8 mouse cellular contexts compared by ENCODE assay signal in the genomic region with DNA sequence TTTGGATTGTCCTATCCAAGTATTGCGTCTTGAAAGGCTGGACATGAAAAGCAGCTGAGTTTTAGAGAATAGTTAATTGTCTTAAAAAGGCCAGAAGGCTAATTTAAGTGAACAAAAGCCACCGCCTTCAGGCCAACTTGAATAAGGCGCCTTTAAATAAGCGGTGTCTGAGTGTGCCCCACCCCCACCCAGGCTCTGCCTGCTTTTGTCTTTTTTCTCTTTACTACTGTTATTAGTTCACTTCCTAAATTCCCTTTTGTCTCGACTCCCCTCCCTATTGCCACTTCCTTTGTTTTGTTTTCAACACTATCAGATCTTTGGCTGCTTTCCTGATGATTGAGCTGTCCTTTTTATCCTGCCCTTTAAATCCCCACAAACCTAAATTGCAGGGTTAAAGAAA. TPM values are rescaled to one million over a fixed set of nuclear protein-coding genes. Genes with fewer than 3 reads are reported as not detected.
DNase-seq lines count a peak whose midpoint lies in the region; ATAC-seq lines count a peak whose summit lies in the region.

No protein-coding gene starts in this region.

- WGBS in embryonic facial prominence, embryonic 12.5 days: 4% methylated on average over 5 of the region's 5 CpGs
- 3% methylated on average over 5 of the region's 5 CpGs for WGBS in heart, embryonic 13.5 days
- WGBS in kidney, embryonic 14.5 days: under 1% methylated on average over 5 of the region's 5 CpGs
- WGBS in lung, embryonic 15.5 days: 5% methylated on average over 5 of the region's 5 CpGs
- 0% methylated on average over 5 of the region's 5 CpGs for WGBS in neural tube, embryonic 15.5 days

- H3K4me3 ChIP-seq in embryonic facial prominence, embryonic 12.5 days: peak overlapping the region; percentile 48
- H3K4me3 ChIP-seq in heart, embryonic 13.5 days: peak overlapping the region; percentile 64
- peak overlapping the region; percentile 50 for H3K4me3 ChIP-seq in kidney, embryonic 14.5 days (ENCODE audit: low read length)
- peak overlapping the region; percentile 64 for H3K4me3 ChIP-seq in lung, embryonic 15.5 days
- peak overlapping the region; percentile 50 for H3K4me3 ChIP-seq in neural tube, embryonic 15.5 days (replicated peaks)

- H3K4me2 ChIP-seq in embryonic facial prominence, embryonic 12.5 days (replicated peaks): peak overlapping the region; percentile 63
- H3K4me2 ChIP-seq in heart, embryonic 13.5 days: peak overlapping the region; percentile 74
- peak overlapping the region; percentile 51 for H3K4me2 ChIP-seq in kidney, embryonic 14.5 days (replicated peaks; ENCODE audit: low read depth, low read length)
- H3K4me2 ChIP-seq in lung, embryonic 15.5 days: peak overlapping the region; percentile 70
- peak overlapping the region; percentile 66 for H3K4me2 ChIP-seq in neural tube, embryonic 15.5 days

- no peaks in the 10 kb centered on the region for H3K9me3 ChIP-seq in embryonic facial prominence, embryonic 12.5 days
- H3K9me3 ChIP-seq in heart, embryonic 13.5 days: no peaks in the 10 kb centered on the region
- H3K9me3 ChIP-seq in kidney, embryonic 14.5 days (ENCODE audit: control insufficient read depth, low read length): no peaks in the 10 kb centered on the region
- H3K9me3 ChIP-seq in lung, embryonic 15.5 days: no peaks in the 10 kb centered on the region
- no peaks in the 10 kb centered on the region for H3K9me3 ChIP-seq in neural tube, embryonic 15.5 days (replicated peaks)

- H3K4me1 ChIP-seq in embryonic facial prominence, embryonic 12.5 days: 0 out of 2 replicates have a peak, but pooled peaks cover 3% of the 10 kb centered on the region
- H3K4me1 ChIP-seq in heart, embryonic 13.5 days: peaks cover 31% of the 10 kb centered on the region
- H3K4me1 ChIP-seq in kidney, embryonic 14.5 days (ENCODE audit: control insufficient read depth, insufficient read depth, low read length): no peaks in the 10 kb centered on the region
- peaks cover 25% of the 10 kb centered on the region for H3K4me1 ChIP-seq in lung, embryonic 15.5 days
- H3K4me1 ChIP-seq in neural tube, embryonic 15.5 days: peaks cover 14% of the 10 kb centered on the region

- no peaks in the 10 kb centered on the region for H3K27me3 ChIP-seq in embryonic facial prominence, embryonic 12.5 days
- H3K27me3 ChIP-seq in heart, embryonic 13.5 days (replicated peaks): no peaks in the 10 kb centered on the region
- no peaks in the 10 kb centered on the region for H3K27me3 ChIP-seq in kidney, embryonic 14.5 days (ENCODE audit: control insufficient read depth, insufficient read depth, low read length)
- no peaks in the 10 kb centered on the region for H3K27me3 ChIP-seq in lung, embryonic 15.5 days
- no peaks in the 10 kb centered on the region for H3K27me3 ChIP-seq in neural tube, embryonic 15.5 days (replicated peaks)

- H3K27ac ChIP-seq in embryonic facial prominence, embryonic 12.5 days: peak overlapping the region; percentile 92
- H3K27ac ChIP-seq in heart, embryonic 13.5 days (replicated peaks): peak overlapping the region; percentile 99
- peak overlapping the region; percentile 97 for H3K27ac ChIP-seq in kidney, embryonic 14.5 days (ENCODE audit: low read depth, low read length)
- peak overlapping the region; percentile 100 for H3K27ac ChIP-seq in lung, embryonic 15.5 days
- peak overlapping the region; percentile 98 for H3K27ac ChIP-seq in neural tube, embryonic 15.5 days (replicated peaks)

- H3K9ac ChIP-seq in embryonic facial prominence, embryonic 12.5 days: no peak overlapping the region
- H3K9ac ChIP-seq in heart, embryonic 13.5 days: peak overlapping the region; percentile 80
- H3K9ac ChIP-seq in kidney, embryonic 14.5 days (ENCODE audit: low read depth, low read length): peak overlapping the region; percentile 58
- H3K9ac ChIP-seq in lung, embryonic 15.5 days: peak overlapping the region; percentile 35
- peak overlapping the region; percentile 31 for H3K9ac ChIP-seq in neural tube, embryonic 15.5 days (replicated peaks)

- DNase-seq in CD4-positive helper T cell, adult 2 months (ENCODE audit: low read depth, low spot score): peak; percentile 78
- peak; percentile 62 for DNase-seq in NIH3T3 (ENCODE audit: low read depth)
- DNase-seq in urinary bladder, adult 2 months (ENCODE audit: low spot score): no peak

- H3K36me3 ChIP-seq in embryonic facial prominence, embryonic 12.5 days: no peaks in the 10 kb centered on the region
- no peaks in the 10 kb centered on the region for H3K36me3 ChIP-seq in heart, embryonic 13.5 days
- H3K36me3 ChIP-seq in kidney, embryonic 14.5 days (ENCODE audit: control insufficient read depth, insufficient read depth, low read length): no peaks in the 10 kb centered on the region
- H3K36me3 ChIP-seq in lung, embryonic 15.5 days: no peaks in the 10 kb centered on the region
- no peaks in the 10 kb centered on the region for H3K36me3 ChIP-seq in neural tube, embryonic 15.5 days

- no peak for ATAC-seq in embryonic facial prominence, embryonic 12.5 days (ENCODE audit: insufficient number of reproducible peaks, insufficient read depth, low FRiP score, low TSS enrichment)
- ATAC-seq in heart, embryonic 13.5 days (ENCODE audit: extremely low read depth, insufficient number of reproducible peaks, low FRiP score, low TSS enrichment): no peak
- ATAC-seq in kidney, embryonic 14.5 days (ENCODE audit: low FRiP score, low TSS enrichment): peak; percentile 8; the same call in 1 of the 2 replicates
- ATAC-seq in lung, embryonic 15.5 days (ENCODE audit: borderline replicate concordance, extremely low read depth, low FRiP score, low TSS enrichment): peak; percentile 20; the same call in 1 of the 2 replicates
- peak; percentile 48 for ATAC-seq in neural tube, embryonic 15.5 days (ENCODE audit: low FRiP score)

RNA-seq across cellular contexts. Expression of a gene that starts 17.3 kb away (rescaled TPM):
- polyA plus RNA-seq in embryonic facial prominence, embryonic 12.5 days (2016; fragmentation: Nextera tagmentation; extraction: Ambion mirVana): 128 and 129 TPM in 2 replicates
- 61.2 and 67.7 TPM in 2 replicates for polyA plus RNA-seq in heart, embryonic 13.5 days (2015; fragmentation: Nextera tagmentation; extraction: Ambion mirVana)
- 88.7 and 136 TPM in 2 replicates for polyA plus RNA-seq in kidney, embryonic 14.5 days (2014; fragmentation: Nextera tagmentation; extraction: Ambion mirVana)
- 106 and 116 TPM in 2 replicates for polyA plus RNA-seq in lung, embryonic 15.5 days (2015; fragmentation: Nextera tagmentation; extraction: Ambion mirVana)
- 63.4 and 68.3 TPM in 2 replicates for polyA plus RNA-seq in neural tube, embryonic 15.5 days (2015; fragmentation: Nextera tagmentation; extraction: Ambion mirVana)
- 86.0 and 114 TPM in 2 replicates for polyA plus RNA-seq in urinary bladder, adult 2 months (2012; rRNA removed)

Comparison
In these comparisons a context has a peak if more than half of its experiments do, and no peak if none do; other contexts are left out.
1. ATAC-seq: peak in kidney, embryonic 14.5 days (single experiment), lung, embryonic 15.5 days (single experiment) and neural tube, embryonic 15.5 days (single experiment); none in embryonic facial prominence, embryonic 12.5 days (single experiment) and heart, embryonic 13.5 days (single experiment).
2. Peak in every context shown above with its lines, with median percentiles within 50 percentile points of each other: H3K27ac ChIP-seq, H3K4me2 ChIP-seq and H3K4me3 ChIP-seq.